Mouse (Mus musculus): ENCODE measurements around the gene Alox5ap.

GRCm38 (mm10) chr5:149314514-149315081 lies 50.0 kb downstream of the Alox5ap start:
- TF ChIP-seq POLR2A (IDR thresholded peaks at IDR 0.05; ENCODE audit: low read depth, low read length) = no peak
- TF ChIP-seq CTCF (IDR thresholded peaks at IDR 0.05; ENCODE audit: extremely low read depth, insufficient read depth, insufficient read length, insufficient replicate concordance) = no peak

Data from spleen, adult 2 months (tissue).